Mouse (Mus musculus): ENCODE results near the gene Lmbr1l. TPM values are rescaled to one million over a fixed set of nuclear protein-coding genes. Genes with fewer than 3 reads are reported as not detected.

Lmbr1l gene
- polyA plus RNA-seq, 1 experiment from 2014 or later: 5.5 TPM

DNA sequence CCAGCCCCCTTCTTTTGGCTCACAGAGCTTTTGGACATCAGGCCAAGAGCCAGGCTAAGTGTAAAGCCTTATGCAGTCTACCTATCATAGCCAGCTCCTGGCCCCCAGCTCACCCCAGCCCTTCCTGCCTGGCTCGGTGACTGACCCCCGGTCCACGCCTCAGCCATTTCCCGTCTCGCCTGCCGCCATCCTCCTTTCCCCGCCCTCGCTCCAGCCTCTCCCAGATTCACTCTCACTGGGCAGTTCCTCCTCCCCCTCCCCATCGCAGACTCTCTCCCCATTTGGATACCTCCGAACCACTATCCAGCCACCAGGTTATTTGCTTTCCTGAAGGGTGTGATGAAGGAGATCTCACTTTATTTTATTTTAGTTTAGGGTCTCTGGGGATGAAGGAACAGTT, 20.5 kb downstream of the Lmbr1l start:
- 1% methylated on average over 10 of the region's 10 CpGs for WGBS
- DNase-seq (ENCODE audit: low spot score) (no peak), ATAC-seq (replicated peaks; ENCODE audit: low FRiP score, low TSS enrichment, low read depth) (no peak)
- Histone ChIP-seq H3K9me3 (ENCODE audit: control insufficient read depth, low read length) (no peaks in the 10 kb centered on the region), H3K4me1 (replicated peaks; ENCODE audit: control insufficient read depth, insufficient read depth, low read length) (peaks cover 21% of the 10 kb centered on the region), H3K4me3 (ENCODE audit: low read depth, low read length) (0 out of 2 replicates have a peak overlapping the region, but pooled peaks have one; percentile 15), H3K27me3 (replicated peaks; ENCODE audit: control insufficient read depth, insufficient read depth, low read length) (peaks cover 82% of the 10 kb centered on the region), H3K9ac (ENCODE audit: low read length) (no peak overlapping the region), H3K36me3 (ENCODE audit: control insufficient read depth, insufficient read depth, low read length) (no peaks in the 10 kb centered on the region), H3K27ac (ENCODE audit: low read depth) (no peak overlapping the region), H3K4me2 (ENCODE audit: low read length) (peak overlapping the region; percentile 45)

DNA sequence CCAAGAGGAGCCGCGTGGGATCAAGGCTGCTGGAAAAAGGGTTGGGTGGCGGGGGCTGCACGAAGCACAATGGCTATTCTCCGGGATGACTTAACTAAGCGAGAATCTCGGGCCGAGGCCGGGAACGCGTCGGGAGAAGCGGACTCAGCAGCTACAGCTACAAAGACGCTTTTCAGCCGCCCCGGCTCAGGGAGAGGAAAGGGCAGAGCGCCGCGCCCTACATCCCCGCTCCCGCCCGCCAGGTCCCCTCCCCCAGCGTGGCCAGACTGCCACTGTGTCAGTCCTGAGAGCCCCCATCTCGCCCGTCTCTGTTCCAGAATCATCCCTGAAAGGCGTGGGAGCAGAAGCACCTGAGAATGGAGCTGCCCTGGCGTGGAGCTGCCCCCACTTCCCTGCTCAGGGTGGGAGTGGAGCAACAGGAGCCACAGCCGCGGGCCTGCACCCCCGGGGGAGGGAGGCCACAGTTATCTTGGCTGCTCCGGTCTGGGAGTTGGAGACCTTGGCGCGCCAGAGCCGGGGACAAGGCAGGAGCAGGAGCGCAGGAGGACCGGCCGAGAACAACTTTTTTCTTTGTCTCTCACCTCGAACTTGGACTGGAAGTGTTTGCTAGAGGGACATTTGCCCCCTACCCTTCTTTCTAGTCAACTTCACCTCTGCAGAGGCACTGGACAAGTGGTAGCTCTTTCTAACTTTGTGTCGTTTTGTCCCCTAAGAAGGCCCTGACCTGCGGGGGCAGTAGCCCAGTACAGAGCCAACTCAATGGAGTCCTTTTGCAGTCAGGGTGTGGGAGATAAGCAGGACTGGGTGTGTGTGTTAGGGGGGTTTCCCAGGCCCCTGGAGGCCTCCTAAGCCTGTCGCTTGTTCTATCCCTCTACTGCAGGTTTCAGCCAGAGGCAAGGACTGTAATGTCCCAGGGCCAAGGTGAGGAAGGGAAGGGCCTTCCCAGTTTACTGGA, 22.1 kb downstream of the Lmbr1l start:
- WGBS: 2% methylated on average over 41 of the region's 41 CpGs
- Histone ChIP-seq H3K9me3 (ENCODE audit: control insufficient read depth, low read length) (no peaks in the 10 kb centered on the region), H3K4me2 (ENCODE audit: low read length) (peak overlapping the region; percentile 38), H3K4me1 (replicated peaks; ENCODE audit: control insufficient read depth, insufficient read depth, low read length) (peaks cover 21% of the 10 kb centered on the region), H3K9ac (ENCODE audit: low read length) (no peak overlapping the region), H3K36me3 (ENCODE audit: control insufficient read depth, insufficient read depth, low read length) (no peaks in the 10 kb centered on the region), H3K27ac (ENCODE audit: low read depth) (no peak overlapping the region), H3K27me3 (replicated peaks; ENCODE audit: control insufficient read depth, insufficient read depth, low read length) (peaks cover 92% of the 10 kb centered on the region), H3K4me3 (ENCODE audit: low read depth, low read length) (peak overlapping the region; percentile 13)
- no peak for ATAC-seq (replicated peaks; ENCODE audit: low FRiP score, low TSS enrichment, low read depth)
- peak; percentile 73 for DNase-seq (ENCODE audit: low spot score)

DNA sequence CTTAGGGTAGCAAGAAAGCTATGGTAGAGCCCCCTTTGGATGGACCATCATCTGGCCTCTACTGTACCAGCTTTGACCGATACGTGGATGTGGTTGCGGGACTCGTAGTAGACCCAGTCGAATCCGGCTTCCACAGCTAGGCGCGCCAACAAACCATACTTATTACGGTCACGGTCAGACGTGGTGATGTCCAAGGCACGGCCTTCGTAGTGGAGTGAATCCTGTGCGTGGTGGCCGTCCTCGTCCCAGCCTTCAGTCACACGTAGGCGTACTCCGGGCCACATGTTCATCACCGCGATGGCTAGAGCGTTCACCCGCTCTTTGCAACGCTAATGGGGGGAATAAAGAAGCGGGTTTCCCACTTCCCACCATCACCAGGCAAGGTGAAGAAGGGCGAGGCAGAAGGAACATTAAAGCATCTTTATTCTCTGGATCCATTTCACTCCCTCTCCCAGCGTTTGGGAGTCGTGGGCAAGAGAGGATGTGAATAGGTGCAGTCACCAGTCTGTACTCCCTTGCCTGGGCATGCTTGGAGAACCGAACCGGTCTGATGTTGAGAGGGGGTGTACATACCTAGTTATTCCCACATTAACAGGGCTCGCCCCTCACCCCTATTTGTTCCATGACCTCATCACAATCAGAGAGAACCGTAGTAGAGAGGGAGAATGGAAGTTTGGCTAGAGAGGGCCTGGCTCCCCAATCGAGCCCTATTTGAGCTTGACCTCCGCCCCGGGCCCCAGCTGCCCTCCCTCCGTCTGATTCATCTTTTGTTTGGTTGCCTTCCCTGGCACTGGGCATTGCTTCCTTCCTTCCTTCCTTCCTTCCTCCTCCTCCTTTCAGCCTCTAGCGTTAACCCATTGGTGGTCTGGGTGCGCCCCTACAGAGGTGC, 23.0 kb downstream of the Lmbr1l start:
- H3K27ac ChIP-seq (ENCODE audit: low read depth): no peak overlapping the region
- no peaks in the 10 kb centered on the region for H3K9me3 ChIP-seq (ENCODE audit: control insufficient read depth, low read length)
- WGBS: 4% methylated on average over 38 of the region's 38 CpGs
- peak overlapping the region; percentile 52 for H3K4me3 ChIP-seq (ENCODE audit: low read depth, low read length)
- H3K4me1 ChIP-seq (replicated peaks; ENCODE audit: control insufficient read depth, insufficient read depth, low read length): peaks cover 21% of the 10 kb centered on the region
- DNase-seq (ENCODE audit: low spot score) (peak; percentile 65), ATAC-seq (replicated peaks; ENCODE audit: low FRiP score, low TSS enrichment, low read depth) (no peak)
- no peaks in the 10 kb centered on the region for H3K36me3 ChIP-seq (ENCODE audit: control insufficient read depth, insufficient read depth, low read length)
- peak overlapping the region; percentile 99 for H3K4me2 ChIP-seq (ENCODE audit: low read length)
- H3K9ac ChIP-seq (ENCODE audit: low read length): no peak overlapping the region
- peaks cover 86% of the 10 kb centered on the region for H3K27me3 ChIP-seq (replicated peaks; ENCODE audit: control insufficient read depth, insufficient read depth, low read length)

DNA sequence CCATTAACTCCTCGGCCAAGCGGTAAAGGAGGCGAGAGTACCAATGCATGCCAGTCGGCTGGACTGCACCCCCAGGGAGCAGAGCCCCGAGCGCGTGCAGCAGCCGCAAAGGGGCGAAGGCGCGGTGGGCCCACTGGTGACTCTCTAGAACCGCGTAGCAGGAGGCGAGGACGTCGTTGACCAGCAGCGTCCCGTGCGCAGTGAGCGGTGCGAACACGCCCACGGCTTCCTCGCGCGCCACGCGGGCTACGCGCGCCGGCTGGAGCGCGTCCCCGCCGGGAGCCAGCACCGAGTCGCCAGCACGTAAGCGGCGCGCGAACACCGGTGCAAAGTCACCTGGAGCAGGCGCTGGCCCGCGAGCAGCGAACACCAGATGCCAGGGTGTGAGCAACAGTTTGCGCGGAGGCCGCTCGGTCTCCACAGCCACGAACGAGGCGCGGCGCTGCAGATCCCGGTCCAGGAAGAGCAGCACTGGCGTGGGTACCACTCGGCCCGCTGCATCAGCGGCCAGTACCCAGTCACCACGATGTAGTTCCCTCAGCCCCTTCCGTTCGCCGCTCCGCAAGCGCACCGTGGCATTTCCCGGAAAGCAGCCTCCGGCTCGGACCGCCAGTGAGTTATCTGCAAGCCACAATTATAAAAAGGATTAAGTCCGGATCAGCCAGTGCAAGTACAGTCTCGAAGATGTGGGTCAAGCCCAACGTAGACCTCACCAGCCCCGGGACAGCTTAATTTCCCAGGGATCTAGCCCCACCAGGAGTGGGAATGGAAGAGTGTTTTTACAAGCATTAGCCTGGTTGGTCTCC, 23.9 kb downstream of the Lmbr1l start, which contains the start of gene Rhebl1:
Gene Rhebl1, minus strand, starts transcription at position 601 of the 806 bp plus-strand sequence.
- no peaks in the 10 kb centered on the region for H3K9me3 ChIP-seq (ENCODE audit: control insufficient read depth, low read length)
- peaks cover 81% of the 10 kb centered on the region for H3K27me3 ChIP-seq (replicated peaks; ENCODE audit: control insufficient read depth, insufficient read depth, low read length)
- peak within 1 kb of the TSS; percentile 52 for H3K4me3 ChIP-seq (ENCODE audit: low read depth, low read length)
- DNase-seq (ENCODE audit: low spot score) (peak; percentile 79), ATAC-seq (replicated peaks; ENCODE audit: low FRiP score, low TSS enrichment, low read depth) (peak; percentile 6; the same call in 1 of the 2 replicates)
- no peak within 1 kb of the TSS for H3K27ac ChIP-seq (ENCODE audit: low read depth)
- under 1% methylated on average over 77 of the region's 77 CpGs for WGBS
- H3K9ac ChIP-seq (ENCODE audit: low read length): peak within 1 kb of the TSS; percentile 43
- H3K4me1 ChIP-seq (replicated peaks; ENCODE audit: control insufficient read depth, insufficient read depth, low read length): peaks cover 21% of the 10 kb centered on the region
- peak within 1 kb of the TSS; percentile 99 for H3K4me2 ChIP-seq (ENCODE audit: low read length)
- no peaks in the 10 kb centered on the region for H3K36me3 ChIP-seq (ENCODE audit: control insufficient read depth, insufficient read depth, low read length)

DNA sequence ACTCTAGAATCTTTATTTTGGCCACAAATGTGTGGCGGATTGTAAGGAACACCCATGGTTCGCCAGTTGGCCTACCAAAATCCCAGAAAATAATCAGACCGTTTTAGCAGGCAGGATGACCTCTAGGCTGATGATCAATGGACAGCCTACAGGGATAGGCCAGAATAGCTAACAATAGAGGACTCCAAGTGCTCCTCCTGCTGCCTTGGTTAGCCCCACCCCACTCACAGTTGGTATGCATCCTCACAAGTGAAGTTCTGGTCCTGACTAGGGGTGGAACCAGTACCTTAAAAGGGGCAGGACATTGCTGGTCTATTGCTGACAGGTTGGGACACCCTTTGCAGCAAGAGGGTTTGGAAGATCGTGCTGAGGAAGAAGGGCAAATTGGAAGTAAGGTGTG, 25.0 kb downstream of the Lmbr1l start:
- H3K4me2 ChIP-seq (ENCODE audit: low read length): no peak overlapping the region
- WGBS: 56% methylated on average over 4 of the region's 4 CpGs
- H3K27me3 ChIP-seq (replicated peaks; ENCODE audit: control insufficient read depth, insufficient read depth, low read length): peaks cover 70% of the 10 kb centered on the region
- DNase-seq (ENCODE audit: low spot score): no peak
- H3K9me3 ChIP-seq (ENCODE audit: control insufficient read depth, low read length): no peaks in the 10 kb centered on the region
- H3K36me3 ChIP-seq (ENCODE audit: control insufficient read depth, insufficient read depth, low read length): no peaks in the 10 kb centered on the region
- no peak overlapping the region for H3K4me3 ChIP-seq (ENCODE audit: low read depth, low read length)
- H3K27ac ChIP-seq (ENCODE audit: low read depth): no peak overlapping the region
- H3K4me1 ChIP-seq (replicated peaks; ENCODE audit: control insufficient read depth, insufficient read depth, low read length): peaks cover 16% of the 10 kb centered on the region
- no peak for ATAC-seq (replicated peaks; ENCODE audit: low FRiP score, low TSS enrichment, low read depth)
- no peak overlapping the region for H3K9ac ChIP-seq (ENCODE audit: low read length)

DNA sequence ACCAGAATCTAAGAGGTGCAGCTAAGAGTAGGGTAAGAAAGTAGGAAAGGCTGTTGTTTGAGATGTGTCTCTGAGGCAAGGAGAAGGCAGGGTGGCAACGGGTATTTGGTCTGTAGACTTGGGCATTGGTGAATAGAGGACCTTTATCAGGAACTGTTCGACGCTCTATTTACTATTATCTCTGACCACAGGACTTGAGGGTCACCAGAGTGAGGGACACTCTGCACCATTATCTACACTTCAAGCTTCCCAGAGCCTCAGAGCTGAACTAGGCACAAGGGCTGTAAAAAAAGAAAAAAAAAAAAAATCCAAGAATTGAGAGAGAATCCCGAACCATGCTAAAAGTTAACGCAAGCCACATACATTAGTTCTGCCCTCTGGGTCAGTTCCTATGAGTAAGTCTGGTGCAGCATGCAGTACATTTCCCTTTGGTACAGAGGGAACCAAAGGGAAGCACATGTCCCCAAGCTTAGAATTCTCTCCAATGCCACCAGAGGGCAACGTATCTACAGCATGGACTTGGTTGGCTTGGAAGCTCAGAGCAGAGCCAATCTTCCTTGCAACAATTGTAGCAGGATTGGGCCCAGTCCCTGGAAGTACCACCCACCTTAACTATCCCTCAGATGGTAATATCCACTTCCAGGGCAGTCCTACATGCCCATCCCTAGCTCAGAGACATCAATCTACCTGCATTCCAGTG, 26.0 kb downstream of the Lmbr1l start:
- H3K4me2 ChIP-seq (ENCODE audit: low read length): no peak overlapping the region
- no peaks in the 10 kb centered on the region for H3K36me3 ChIP-seq (ENCODE audit: control insufficient read depth, insufficient read depth, low read length)
- no peak overlapping the region for H3K4me3 ChIP-seq (ENCODE audit: low read depth, low read length)
- peaks cover 60% of the 10 kb centered on the region for H3K27me3 ChIP-seq (replicated peaks; ENCODE audit: control insufficient read depth, insufficient read depth, low read length)
- ATAC-seq (replicated peaks; ENCODE audit: low FRiP score, low TSS enrichment, low read depth) (peak; percentile 54), DNase-seq (ENCODE audit: low spot score) (no peak)
- 39% methylated on average over 6 of the region's 6 CpGs for WGBS
- H3K9ac ChIP-seq (ENCODE audit: low read length): no peak overlapping the region
- no peak overlapping the region for H3K27ac ChIP-seq (ENCODE audit: low read depth)
- H3K4me1 ChIP-seq (replicated peaks; ENCODE audit: control insufficient read depth, insufficient read depth, low read length): peaks cover 14% of the 10 kb centered on the region
- H3K9me3 ChIP-seq (ENCODE audit: control insufficient read depth, low read length): no peaks in the 10 kb centered on the region

DNA sequence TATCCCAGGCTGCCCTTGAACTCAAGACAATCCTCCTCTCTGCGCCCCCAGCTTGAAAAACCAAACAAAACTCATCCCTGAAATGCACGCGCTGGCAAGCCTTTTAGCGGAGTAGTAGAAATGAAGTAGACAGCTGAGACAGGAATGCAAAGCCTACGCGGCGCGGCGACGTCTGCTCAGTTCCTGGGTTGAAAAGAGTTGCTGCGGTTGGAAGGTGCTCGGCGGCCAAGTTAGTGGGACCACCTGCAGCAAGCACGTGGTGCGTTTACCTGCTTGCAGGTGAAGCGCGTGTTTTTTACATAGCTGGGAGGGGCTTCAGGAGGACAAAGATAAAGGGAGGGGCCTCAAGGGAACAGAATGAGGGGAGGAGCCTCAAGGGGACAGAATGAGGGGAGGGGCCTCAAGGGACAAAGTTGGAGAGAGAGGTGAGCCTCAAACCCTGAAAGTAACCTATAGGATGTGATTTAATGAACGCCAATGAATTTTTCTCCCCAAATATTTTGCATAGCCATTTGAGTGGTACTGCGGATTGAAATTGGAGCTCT, 26.8 kb downstream of the Lmbr1l start:
- Histone ChIP-seq H3K4me2 (ENCODE audit: low read length) (peak overlapping the region; percentile 38), H3K27ac (ENCODE audit: low read depth) (no peak overlapping the region), H3K27me3 (replicated peaks; ENCODE audit: control insufficient read depth, insufficient read depth, low read length) (peaks cover 52% of the 10 kb centered on the region), H3K9ac (ENCODE audit: low read length) (no peak overlapping the region), H3K36me3 (ENCODE audit: control insufficient read depth, insufficient read depth, low read length) (no peaks in the 10 kb centered on the region), H3K4me1 (replicated peaks; ENCODE audit: control insufficient read depth, insufficient read depth, low read length) (peaks cover 14% of the 10 kb centered on the region), H3K4me3 (ENCODE audit: low read depth, low read length) (peak overlapping the region; percentile 13; the same call in 1 of the 2 replicates), H3K9me3 (ENCODE audit: control insufficient read depth, low read length) (no peaks in the 10 kb centered on the region)
- DNase-seq (ENCODE audit: low spot score): no peak
- 9% methylated on average over 19 of the region's 19 CpGs for WGBS
- no peak; the same call in 1 of the 2 replicates for ATAC-seq (replicated peaks; ENCODE audit: low FRiP score, low TSS enrichment, low read depth)
